Mouse (Mus musculus) embryonic stem cell, embryonic (primary cell): Measurements from ENCODE around the gene Lsm14b.

Source experiments
- CTCF ChIA-PET, 4 experiments: fragments of 300-600 bp in 2 of 4; fragments of 350-600 bp in 2 of 4; sonication (Branson Sonifier 250); formaldehyde crosslinking; loops; one replicate each; lab custom pipeline; 2022; ENCODE audit warnings: inconsistent platforms in 2 of 4; lab: Charles Lee
- POLR2A ChIA-PET, 4 experiments: fragments of 300-600 bp in 2 of 4; fragments of 350-600 bp in 2 of 4; sonication (Branson Sonifier 250); formaldehyde crosslinking; loops; one replicate each; lab custom pipeline; 2022; ENCODE audit warnings: antibody characterized with exemption in 4 of 4, inconsistent platforms in 1 of 4; lab: Charles Lee

Gene Lsm14b

GRCm38 (mm10) chr2:180024401-180025098 is at the start of gene Lsm14b:
Gene Lsm14b, plus strand, starts transcription at chr2:180024987.
- POLR2A ChIA-PET: interaction anchor here (0.6 to 6.1 kb wide), 51 partner anchors 9 to 432 kb away, joined by 3 to 99 read pairs (median 5); partner anchors contain the start of genes Mtg2 (in 3 of the 4), Psma7 (in 3 of the 4), Ss18l1 (in 3 of the 4) and Osbpl2 (in 2 of the 4)

GRCm38 (mm10) chr2:179975851-179976250 is 48.9 kb upstream of the Lsm14b start:
- CTCF ChIA-PET: no interaction called here
- POLR2A ChIA-PET: interaction anchor here in 2 of 4 experiments (0.6 to 1.9 kb wide), 2 partner anchors 32 to 742 kb away, joined by 3 to 5 read pairs; no protein-coding TSS in a partner anchor

More at GRCm38 (mm10) chr2:180024401-180025098, at the start of gene Lsm14b:
- CTCF ChIA-PET: interaction anchor here in 3 of 4 experiments (0.5 to 1.8 kb wide), 5 partner anchors 26 to 104 kb away, joined by 3 to 23 read pairs (median 5); no protein-coding TSS in a partner anchor

- ChIA-PET CTCF (no interaction called here), POLR2A (interaction anchor here in 3 of 4 experiments (0.6 to 3.4 kb wide), 8 partner anchors 9 to 742 kb away, joined by 3 to 26 read pairs (median 4); partner anchors contain the start of gene Lsm14b (in 1 of the 3))
Measured at GRCm38 (mm10) chr2:179976295-179976627, 48.5 kb upstream of the Lsm14b start.

- ChIA-PET POLR2A (interaction anchor here (0.5 to 3.4 kb wide), 38 partner anchors 9 to 731 kb away, joined by 3 to 26 read pairs (median 4); partner anchors contain the start of genes Adrm1 (in 1 of the 4), Lsm14b (in 1 of the 4), Osbpl2 (in 1 of the 4) and Rps21 (in 1 of the 4)), CTCF (interaction anchor here in 1 of 4 experiments (0.7 kb wide), 1 partner anchor 242 kb away, joined by 3 read pairs; no protein-coding TSS in a partner anchor)
Measured at GRCm38 (mm10) chr2:179976628-179977343, 48.0 kb upstream of the Lsm14b start, which contains the start of gene Taf4. Gene Taf4, minus strand, starts transcription at chr2:179976646.

GRCm38 (mm10) chr2:179977344-179978025 is 47.3 kb upstream of the Lsm14b start:
- POLR2A ChIA-PET: interaction anchor here (0.5 to 3.4 kb wide), 40 partner anchors 8 to 731 kb away, joined by 3 to 26 read pairs (median 4); partner anchors contain the start of genes Adrm1 (in 1 of the 4), Lsm14b (in 1 of the 4), Osbpl2 (in 1 of the 4) and Rps21 (in 1 of the 4)
- CTCF ChIA-PET: interaction anchor here in 3 of 4 experiments (0.6 to 0.7 kb wide), 3 partner anchors 56 to 241 kb away, joined by 3 to 6 read pairs (median 3); no protein-coding TSS in a partner anchor

GRCm38 (mm10) chr2:179978250-179978649 is 46.5 kb upstream of the Lsm14b start:
- CTCF ChIA-PET: interaction anchor here in 1 of 4 experiments (1.3 kb wide), 1 partner anchor 73 kb away, joined by 3 read pairs; no protein-coding TSS in a partner anchor
- POLR2A ChIA-PET: interaction anchor here in 2 of 4 experiments (1.2 to 3.4 kb wide), 9 partner anchors 11 to 59 kb away, joined by 3 to 26 read pairs (median 4); partner anchors contain the start of gene Lsm14b (in 1 of the 2)

GRCm38 (mm10) chr2:179979836-179980235 is 45.0 kb upstream of the Lsm14b start:
- ChIA-PET CTCF (interaction anchor here in 1 of 4 experiments (2.6 kb wide), 1 partner anchor 71 kb away, joined by 8 read pairs; no protein-coding TSS in a partner anchor), POLR2A (interaction anchor here in 3 of 4 experiments (0.6 to 3.4 kb wide), 9 partner anchors 9 to 123 kb away, joined by 3 to 26 read pairs (median 4); partner anchors contain the start of gene Lsm14b (in 1 of the 3))

GRCm38 (mm10) chr2:179980616-179981015 is 44.2 kb upstream of the Lsm14b start:
- POLR2A ChIA-PET: interaction anchor here in 3 of 4 experiments (0.6 to 2.2 kb wide), 15 partner anchors 8 to 137 kb away, joined by 3 to 10 read pairs (median 4); partner anchors contain the start of gene Lsm14b (in 1 of the 3)
- CTCF ChIA-PET: interaction anchor here in 2 of 4 experiments (0.7 to 2.6 kb wide), 3 partner anchors 62 to 71 kb away, joined by 3 to 8 read pairs (median 3); partner anchors contain the start of genes Psma7 (in 1 of the 2) and Ss18l1 (in 1 of the 2)

GRCm38 (mm10) chr2:179982715-179983114 is 42.1 kb upstream of the Lsm14b start:
- CTCF ChIA-PET: interaction anchor here in 2 of 4 experiments (0.8 to 0.9 kb wide), 3 partner anchors 68 to 110 kb away, joined by 3 to 5 read pairs (median 3); no protein-coding TSS in a partner anchor
- POLR2A ChIA-PET: interaction anchor here in 1 of 4 experiments (1.3 to 2.2 kb wide), 2 partner anchors 10 to 59 kb away, joined by 3 to 5 read pairs; partner anchors contain the start of genes Psma7 and Ss18l1

- POLR2A ChIA-PET: interaction anchor here in 2 of 4 experiments (0.8 to 1.7 kb wide), 10 partner anchors 8 to 272 kb away, joined by 3 to 7 read pairs (median 3); partner anchors contain the start of genes Lsm14b (in 1 of the 2), Psma7 (in 1 of the 2), Rps21 (in 1 of the 2) and Ss18l1 (in 1 of the 2)
- CTCF ChIA-PET: no interaction called here
Measured at GRCm38 (mm10) chr2:179984830-179985229, 40.0 kb upstream of the Lsm14b start.

- ChIA-PET CTCF (no interaction called here), POLR2A (interaction anchor here in 2 of 4 experiments (0.8 to 1.7 kb wide), 8 partner anchors 9 to 271 kb away, joined by 3 to 7 read pairs (median 4); partner anchors contain the start of genes Lsm14b (in 1 of the 2), Psma7 (in 1 of the 2), Rps21 (in 1 of the 2) and Ss18l1 (in 1 of the 2))
Measured at GRCm38 (mm10) chr2:179985695-179986094, 39.1 kb upstream of the Lsm14b start.

GRCm38 (mm10) chr2:179986437-179987022 is 38.3 kb upstream of the Lsm14b start:
- POLR2A ChIA-PET: interaction anchor here in 2 of 4 experiments (0.6 to 1.5 kb wide), 3 partner anchors 10 to 15 kb away, joined by 3 to 4 read pairs (median 3); partner anchors contain the start of gene Taf4 (in 1 of the 2)
- CTCF ChIA-PET: interaction anchor here in 1 of 4 experiments (0.6 kb wide), 1 partner anchor 264 kb away, joined by 6 read pairs; no protein-coding TSS in a partner anchor

GRCm38 (mm10) chr2:179989098-179989497 is 35.7 kb upstream of the Lsm14b start:
- POLR2A ChIA-PET: interaction anchor here in 3 of 4 experiments (0.6 to 2.5 kb wide), 25 partner anchors 9 to 293 kb away, joined by 3 to 16 read pairs (median 4); partner anchors contain the start of genes Psma7 (in 2 of the 3), Ss18l1 (in 2 of the 3), Lsm14b (in 1 of the 3) and Taf4 (in 1 of the 3)
- CTCF ChIA-PET: interaction anchor here in 1 of 4 experiments (1.0 kb wide), 1 partner anchor 62 kb away, joined by 4 read pairs; no protein-coding TSS in a partner anchor

- POLR2A ChIA-PET: interaction anchor here in 1 of 4 experiments (1.2 to 1.9 kb wide), 2 partner anchors 11 to 32 kb away, joined by 4 to 5 read pairs; partner anchors contain the start of gene Lsm14b
Measured at GRCm38 (mm10) chr2:179993071-179993470, 31.7 kb upstream of the Lsm14b start.

GRCm38 (mm10) chr2:179998431-179998830 is 26.4 kb upstream of the Lsm14b start:
- ChIA-PET CTCF (interaction anchor here in 2 of 4 experiments (1.0 to 1.1 kb wide), 2 partner anchors 44 to 53 kb away, joined by 3 to 4 read pairs; partner anchors contain the start of gene Psma7 (in 1 of the 2)), POLR2A (interaction anchor here in 3 of 4 experiments (0.5 to 2.7 kb wide), 14 partner anchors 9 to 701 kb away, joined by 3 to 18 read pairs (median 4); partner anchors contain the start of gene Lsm14b (in 2 of the 3))

More at GRCm38 (mm10) chr2:179993071-179993470, 31.7 kb upstream of the Lsm14b start:
- CTCF ChIA-PET: no interaction called here
